Mouse (Mus musculus): ENCODE results near the gene Ap2a1.

Gene Ap2a1

DNA sequence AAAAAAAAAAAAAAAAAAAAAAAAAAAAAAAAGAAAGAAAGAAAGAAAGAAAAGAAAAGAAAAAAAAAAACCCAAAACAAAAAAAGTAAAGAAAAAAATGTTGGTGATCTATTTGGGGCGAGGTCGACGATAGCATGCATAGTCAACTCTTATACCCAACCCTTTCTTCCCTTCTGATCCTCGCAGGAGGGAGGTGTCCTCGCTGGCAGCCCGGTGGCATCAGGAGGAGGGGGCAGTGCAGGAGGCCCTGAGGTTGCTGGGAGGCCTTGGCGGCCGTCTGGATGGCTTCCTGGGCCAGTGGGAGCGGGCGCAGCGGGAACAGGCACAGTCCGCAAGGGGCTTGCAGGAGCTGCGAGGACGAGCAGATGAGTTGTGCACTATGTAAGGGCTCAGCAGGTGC lies 24.3 kb upstream of the Ap2a1 start:
- DNase-seq (ENCODE audit: extremely low read depth, low read depth, low spot score), result no peak

DNA sequence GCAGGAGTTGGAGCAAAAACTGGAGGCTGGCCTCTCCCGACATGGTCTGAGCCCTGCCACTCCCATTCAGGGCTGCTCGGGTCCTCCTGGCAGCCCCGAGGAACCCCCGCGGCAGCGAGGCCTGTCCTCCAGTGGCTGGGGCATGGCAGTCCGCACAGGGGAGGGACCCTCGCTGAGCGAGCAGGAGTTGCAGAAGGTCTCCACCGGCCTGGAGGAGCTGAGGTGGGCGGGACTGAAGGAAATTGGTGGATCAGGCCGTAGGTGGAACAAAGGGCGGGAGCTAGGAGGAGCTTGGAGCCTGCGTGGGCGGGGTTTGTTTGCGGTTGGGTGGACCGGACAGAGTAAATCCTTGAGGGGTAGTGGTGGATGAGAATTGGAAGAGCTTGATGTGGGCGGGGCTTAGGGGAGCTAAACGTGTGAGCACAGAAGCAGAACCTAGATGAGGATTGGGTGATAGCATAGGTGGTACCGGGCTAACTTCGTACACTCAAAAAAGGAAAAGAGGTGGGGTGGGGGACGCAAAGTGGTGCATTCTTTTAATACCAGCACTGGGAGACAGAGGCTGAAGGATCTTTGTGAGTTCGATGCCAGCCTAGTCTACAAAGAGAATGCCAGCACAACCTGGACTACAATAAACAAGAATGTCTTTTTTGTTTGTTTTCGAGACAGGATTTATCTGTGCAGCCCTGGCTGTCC lies 23.5 kb upstream of the Ap2a1 start:
- DNase-seq (ENCODE audit: extremely low read depth, low read depth, low spot score), result peak; percentile 86

DNA sequence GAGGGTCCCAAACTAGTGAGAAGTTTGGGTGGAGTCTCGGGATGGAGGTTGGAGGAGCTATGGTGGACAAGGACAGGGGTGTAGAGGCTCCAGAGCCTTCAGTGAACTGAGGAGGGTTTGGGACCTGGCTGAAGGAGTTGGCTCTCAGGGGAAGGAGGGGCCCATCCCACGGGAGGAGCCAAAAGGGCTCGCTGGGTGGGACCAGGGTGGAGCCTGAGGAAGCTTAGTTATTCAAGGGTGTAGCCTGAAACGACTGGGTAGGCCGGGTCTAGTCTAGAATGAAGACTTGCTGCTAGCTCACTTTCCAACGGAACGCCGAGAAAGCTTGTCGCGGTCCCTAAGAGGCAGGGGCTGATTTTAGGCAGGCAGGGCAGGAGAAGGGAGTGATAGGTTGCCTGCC lies 22.7 kb upstream of the Ap2a1 start:
- DNase-seq (ENCODE audit: extremely low read depth, low read depth, low spot score), result no peak

DNA sequence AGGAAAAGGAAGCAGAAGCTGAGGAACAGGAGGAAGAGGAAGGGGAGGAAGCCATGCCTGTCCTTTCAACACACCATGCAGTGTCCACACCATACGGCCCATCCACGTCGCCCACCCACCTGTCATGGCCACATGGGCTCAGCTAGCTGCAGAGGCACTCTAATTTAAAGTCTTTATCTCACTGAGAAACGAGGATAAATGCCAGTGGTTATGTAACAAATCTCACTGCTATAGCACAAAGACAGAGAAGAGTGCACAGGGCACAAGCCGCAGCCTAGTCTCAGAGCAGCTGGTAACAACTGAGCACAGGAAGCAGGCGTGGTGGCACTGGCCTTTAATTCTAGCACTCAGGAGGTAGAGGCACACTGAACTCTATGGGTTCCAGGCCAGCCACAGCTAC lies 20.6 kb upstream of the Ap2a1 start:
- no peak for DNase-seq (ENCODE audit: extremely low read depth, low read depth, low spot score)

DNA sequence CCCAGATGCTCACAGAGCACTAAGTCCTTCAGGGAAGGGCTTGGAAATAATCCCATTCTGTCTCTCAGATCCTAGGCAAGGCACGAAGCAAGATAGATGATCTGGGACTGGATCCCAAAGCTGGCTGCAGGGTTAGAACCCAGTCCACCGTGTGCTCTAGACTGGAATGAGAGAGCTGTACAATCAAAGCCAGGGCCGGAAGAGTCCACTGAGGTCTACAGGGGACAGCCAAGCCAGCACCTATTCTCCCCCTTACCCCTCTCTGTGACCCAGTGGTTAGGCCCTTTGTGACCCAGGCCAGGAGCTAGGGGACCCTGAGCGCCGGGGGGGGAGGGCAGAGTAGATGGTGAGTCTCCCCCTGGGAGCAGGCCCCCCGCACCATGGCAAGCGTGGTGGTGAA lies 13.6 kb upstream of the Ap2a1 start, which contains the start of gene Tsks:
Gene Tsks (plus strand): TSS at position 301 of the 400 bp plus-strand sequence.
- no peak for DNase-seq (ENCODE audit: extremely low read depth, low read depth, low spot score)

DNA sequence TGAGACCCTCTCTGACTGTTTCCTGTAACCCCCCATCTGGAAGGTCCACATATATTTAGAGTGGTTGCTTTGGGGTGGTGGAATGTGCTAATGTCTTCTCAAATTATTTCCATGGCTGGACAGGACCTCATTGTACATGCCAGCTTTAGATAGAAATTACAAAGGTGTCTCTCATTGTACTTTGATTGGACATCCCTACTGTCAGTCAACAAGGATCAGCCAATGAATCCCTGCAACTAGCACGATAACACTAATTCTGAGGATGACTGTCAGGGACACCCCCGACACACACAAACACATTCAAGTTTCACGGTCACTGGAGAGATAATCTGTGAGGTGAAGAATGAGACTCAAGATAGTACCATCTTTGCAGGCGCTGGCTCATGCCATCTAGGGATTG lies 9.4 kb upstream of the Ap2a1 start:
- DNase-seq (ENCODE audit: extremely low read depth, low read depth, low spot score), result no peak

DNA sequence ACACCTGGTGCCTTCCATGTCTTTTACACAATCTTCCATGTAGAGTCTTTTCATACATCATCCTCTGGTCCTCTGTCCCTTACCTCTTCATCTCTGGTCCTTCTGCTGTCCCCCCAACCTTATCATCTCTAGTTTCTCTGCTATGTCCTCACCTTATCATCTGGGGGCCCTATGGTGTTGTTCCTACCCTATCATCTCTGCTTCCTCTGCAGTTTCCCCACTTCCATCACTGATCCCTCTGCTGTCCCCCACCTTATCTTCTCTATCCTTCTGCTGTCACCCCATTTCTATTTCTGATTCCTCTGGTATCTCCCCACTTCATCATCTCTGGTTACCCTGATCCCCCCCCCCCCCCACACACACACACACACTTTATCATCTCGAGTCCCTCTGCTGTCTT lies 726 bp downstream of the Ap2a1 start:
- no peak for DNase-seq (ENCODE audit: extremely low read depth, low read depth, low spot score)

DNA sequence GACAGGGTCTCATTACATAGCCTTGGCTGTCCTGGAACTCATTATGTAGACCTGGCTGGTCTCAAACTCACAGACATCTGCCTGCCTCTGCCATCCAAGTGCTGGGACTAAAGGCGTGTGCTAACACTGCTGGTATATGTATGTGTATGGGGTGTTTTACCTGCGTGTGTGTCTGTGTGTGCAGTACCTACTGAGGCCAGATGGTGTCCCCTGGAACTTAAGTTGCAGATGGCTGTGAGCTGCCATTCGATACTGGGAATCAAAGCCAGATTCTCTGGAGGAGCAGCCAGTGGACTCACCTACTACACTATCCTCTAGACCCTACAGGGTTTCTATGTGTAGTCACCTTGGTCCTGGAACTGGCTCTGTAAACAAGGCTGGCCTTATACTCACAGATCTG lies 3.8 kb downstream of the Ap2a1 start:
- no peak for DNase-seq (ENCODE audit: extremely low read depth, low read depth, low spot score)

DNA sequence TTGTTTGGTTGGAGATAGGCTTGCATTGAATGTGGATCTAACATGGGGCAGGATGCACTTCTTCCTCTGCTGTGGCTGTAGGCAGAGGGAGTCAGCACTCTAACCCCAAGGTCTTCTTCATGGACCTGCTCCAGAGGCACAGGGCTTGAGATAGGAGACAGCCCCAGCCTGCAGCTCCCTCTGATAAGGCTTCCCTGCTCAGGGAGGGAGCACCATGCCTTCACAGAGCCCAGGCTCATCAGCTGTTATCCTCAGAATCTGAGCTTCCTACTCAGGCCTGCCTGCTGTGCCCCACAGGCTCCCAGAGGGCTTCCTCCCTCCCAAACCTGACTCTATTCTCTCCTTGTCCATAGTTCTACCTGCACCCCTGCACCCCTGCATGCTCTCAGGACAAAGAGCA lies 6.8 kb downstream of the Ap2a1 start:
- no peak for DNase-seq (ENCODE audit: extremely low read depth, low read depth, low spot score)

DNA sequence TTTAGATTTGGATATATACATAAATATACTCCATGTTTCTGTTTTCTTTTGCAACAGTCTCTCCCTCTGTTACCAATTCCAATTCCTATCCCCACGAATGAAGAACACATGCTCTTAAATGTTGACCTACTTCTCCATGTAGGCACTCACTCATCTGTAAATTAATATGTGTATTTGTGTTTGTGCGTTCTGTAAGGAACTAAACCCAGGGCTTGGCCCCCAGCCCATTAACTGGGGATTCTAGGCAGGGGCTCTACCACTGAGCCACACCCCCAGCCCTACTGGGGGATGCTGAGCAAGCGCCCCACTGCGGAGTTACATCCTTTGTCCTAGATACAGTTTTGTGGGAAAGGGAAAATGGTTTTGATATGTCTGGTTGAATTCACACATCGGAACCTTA lies 10.2 kb downstream of the Ap2a1 start:
- no peak for DNase-seq (ENCODE audit: extremely low read depth, low read depth, low spot score)

DNA sequence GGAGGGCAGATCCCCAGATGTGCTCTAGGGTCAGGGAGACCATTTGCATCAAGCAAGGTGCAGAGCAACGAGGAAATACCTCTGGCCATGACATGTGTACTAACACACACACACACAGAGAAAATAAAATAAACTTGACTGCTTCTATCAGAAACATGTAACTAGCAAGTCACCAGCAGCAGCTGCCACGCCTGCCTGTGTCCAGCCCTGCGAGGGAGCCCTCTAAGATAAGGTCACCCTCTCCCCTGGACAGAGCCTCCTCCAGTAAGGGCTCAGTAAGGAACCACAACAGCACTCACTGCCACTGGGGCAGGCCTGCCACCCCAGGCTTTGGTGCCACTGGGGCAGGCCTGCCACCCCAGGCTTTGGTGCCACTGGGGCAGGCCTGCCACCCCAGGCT lies 11.1 kb downstream of the Ap2a1 start:
- no peak for DNase-seq (ENCODE audit: extremely low read depth, low read depth, low spot score)

DNA sequence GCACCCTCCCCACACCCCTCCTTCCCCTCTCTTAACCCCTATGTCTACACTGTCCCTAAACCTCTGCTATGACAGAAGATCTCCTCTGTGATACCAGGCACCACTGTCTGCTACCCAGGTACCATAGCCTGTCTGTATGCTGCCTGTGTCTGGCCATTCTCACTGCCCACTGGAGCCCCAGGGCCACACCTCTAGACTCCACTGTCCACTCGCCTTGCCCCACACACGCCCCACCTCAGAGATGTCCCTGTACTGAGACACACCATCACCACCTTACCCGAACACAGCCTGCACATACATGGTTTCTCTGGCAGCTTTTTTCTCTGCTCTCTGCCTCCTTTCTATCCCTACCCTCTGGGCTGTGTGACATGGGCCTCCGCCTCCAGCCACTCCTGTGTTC lies 12.4 kb downstream of the Ap2a1 start:
- DNase-seq (ENCODE audit: extremely low read depth, low read depth, low spot score), result no peak

DNA sequence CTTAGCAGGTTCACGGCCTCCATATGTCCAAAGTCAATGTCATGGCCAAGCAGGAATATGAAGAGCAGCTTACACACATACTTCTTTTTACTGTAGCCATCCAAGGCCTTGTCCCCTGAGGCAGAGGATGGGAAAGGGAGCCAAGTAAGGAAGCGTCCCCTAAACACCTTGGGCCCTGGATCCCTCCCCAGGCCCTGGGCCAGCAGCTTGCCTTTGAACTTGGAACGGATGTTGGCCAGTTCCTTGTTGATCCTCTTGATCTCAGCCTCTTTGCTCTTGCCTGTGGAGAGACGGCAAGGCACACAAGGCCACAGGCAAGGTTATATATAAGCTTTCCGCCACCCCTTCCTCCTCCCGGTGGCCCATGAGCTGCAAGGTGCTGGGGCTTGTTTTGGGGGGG lies 13.1 kb downstream of the Ap2a1 start:
- peak; percentile 13 for DNase-seq (ENCODE audit: extremely low read depth, low read depth, low spot score)

DNA sequence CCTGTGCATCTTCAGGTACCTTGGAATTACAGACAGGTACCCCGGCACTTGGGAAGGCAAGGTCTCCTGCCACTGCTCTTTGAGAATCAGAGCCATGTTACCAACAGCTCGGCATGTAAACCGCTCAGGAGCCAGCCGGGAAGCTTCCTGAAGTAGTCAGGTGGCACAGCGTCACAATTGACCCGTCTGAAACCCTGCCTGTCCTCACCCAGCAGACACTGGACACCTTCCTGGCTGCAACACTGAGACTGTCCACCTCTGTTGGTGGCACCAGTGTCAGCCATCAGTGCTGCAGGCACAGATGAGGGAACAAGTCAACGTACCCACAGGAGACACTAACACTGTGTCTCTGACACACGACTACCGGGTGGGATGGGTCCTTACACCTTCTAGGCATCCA lies 14.0 kb downstream of the Ap2a1 start:
- no peak for DNase-seq (ENCODE audit: extremely low read depth, low read depth, low spot score)

DNA sequence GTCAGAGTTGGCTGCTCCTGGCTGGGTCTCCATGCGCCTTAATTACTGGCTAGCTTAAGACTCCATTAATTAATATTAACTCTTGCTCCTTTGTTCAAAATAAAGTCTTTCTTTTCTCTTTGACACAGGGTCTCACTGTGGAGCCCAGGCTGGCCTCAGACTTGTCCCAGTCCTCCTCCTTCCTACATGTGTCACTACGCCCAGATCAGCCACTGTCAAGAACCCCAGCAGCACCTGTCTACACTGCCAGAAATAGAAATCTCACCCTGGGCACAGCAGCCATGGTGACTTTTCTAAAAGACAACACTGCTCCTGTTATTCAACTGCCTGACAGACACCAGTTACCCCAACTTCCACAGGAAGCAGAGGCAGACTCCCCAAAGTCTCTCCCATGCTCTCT lies 14.9 kb downstream of the Ap2a1 start:
- no peak for DNase-seq (ENCODE audit: extremely low read depth, low read depth, low spot score)

DNA sequence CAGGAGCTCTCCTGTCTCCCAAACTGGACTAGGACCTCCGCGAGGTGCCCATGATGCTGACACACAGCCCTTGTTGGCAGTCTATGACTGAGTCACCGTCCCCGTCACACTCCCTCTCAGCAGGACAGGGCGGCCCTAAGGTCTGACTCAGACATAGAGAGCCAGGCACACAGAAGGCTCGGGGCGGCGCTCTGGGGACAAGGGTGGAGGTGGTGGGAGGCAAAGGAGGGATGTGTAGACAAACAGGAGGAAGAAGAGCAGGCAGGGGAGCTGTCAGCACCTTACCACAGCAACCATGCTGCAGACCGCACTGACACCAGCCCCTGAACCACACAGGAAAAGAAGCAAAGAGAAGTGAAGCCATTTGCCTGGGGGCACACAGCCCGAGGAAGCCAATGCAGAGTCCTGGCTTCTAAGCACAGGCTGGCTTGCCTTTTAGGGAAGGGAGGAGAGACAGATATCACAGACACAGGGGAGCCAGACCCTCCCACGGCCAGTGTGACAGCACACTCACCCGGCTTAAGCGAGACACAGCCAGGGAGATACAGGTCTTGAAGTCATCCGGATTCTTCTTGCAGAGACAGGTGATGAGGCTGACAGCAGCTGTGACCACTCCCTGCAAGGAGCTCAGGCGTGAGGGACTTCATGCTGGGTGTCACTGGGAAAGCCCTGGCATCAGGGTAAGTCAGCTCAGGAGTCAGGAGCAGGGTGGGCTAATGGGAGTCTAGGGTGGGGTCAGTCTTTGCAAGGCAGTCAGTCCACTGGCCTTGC lies 20.4 kb downstream of the Ap2a1 start:
- DNase-seq (ENCODE audit: extremely low read depth, low read depth, low spot score), result no peak

DNA sequence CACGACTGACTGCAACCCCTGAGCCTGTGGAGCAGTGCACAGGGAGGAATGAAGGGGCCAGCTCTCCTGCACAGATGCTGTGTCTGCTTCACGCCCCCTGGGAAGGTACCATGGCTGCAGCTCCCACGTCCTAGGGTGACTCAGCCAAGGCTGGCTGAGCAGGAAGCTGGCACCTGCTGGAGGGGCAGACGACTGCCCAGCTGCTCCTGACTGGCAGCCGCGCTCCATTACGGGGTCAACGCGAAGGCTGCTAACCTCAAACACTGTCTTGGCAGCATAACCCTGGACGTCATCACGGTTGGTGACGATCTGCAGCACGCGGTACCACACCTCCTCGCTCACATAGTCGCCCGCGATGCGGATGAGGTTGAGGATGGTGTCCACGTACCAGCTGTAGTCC lies 23.9 kb downstream of the Ap2a1 start:
- no peak for DNase-seq (ENCODE audit: extremely low read depth, low read depth, low spot score)

DNA sequence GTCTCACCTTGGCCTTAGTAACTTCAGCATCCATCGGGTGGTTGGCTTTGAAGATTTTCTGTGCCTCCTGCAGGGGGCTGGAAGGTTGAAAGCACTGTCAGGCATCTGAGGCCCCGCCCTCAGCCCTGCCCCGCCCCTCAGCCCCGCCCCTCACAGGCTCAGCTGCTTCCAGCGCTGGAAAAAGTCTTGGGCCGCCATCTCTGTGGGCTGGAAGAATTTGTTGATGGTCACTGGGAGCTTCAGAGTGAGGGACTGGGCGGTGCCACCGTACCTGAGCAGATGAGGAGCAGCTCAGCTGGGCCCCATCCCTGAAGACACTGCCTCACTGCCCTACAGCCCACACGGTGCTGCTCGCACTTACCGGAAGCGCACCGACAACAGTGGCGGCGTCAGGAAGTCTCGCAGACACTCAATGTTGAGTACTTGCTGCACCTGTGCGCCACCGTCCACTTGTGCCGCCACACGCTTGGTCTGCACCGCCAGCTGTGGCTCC lies 28.0 kb downstream of the Ap2a1 start:
- no peak for DNase-seq (ENCODE audit: extremely low read depth, low read depth, low spot score)

DNA sequence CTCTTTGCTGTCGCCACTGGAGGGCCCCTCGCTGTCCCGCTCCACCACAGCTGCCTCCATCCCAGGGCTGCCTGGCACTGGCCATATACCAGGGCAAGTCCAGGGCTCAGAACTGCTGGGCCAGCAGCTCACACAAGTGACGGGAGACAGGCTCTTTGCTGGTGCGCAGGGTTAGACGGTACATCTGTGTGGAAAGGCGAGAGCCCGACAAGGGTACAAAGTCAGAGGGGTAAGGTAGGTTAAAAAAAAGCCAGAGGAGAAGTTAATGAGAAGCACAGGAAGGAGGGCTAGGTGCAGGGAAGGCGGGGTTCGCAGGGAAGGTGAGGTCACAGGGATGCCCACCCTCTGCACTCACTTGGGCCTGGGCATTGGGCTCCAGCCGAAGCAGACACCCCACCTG lies 28.7 kb downstream of the Ap2a1 start:
- no peak for DNase-seq (ENCODE audit: extremely low read depth, low read depth, low spot score)

DNA sequence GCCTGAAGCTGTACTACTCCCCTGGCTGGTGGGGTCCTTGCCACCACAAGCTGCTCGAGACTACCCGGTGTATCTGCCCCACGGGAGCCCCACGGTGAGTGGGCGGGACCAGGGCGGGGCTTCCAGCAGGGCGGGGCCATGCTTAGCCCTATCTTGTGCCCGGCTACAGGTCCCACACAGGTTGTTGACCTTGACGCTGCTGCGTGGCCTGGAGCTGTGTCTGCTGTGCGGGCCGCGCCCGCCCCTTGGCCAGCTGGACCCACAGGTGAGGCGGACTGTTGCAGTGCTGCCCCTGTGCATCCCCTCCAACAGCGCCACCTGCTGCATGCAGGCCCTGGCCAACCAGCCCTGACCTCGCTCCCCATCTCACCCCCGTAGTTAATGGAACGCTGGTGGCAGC lies 30.7 kb downstream of the Ap2a1 start:
- DNase-seq (ENCODE audit: extremely low read depth, low read depth, low spot score), result no peak

DNA sequence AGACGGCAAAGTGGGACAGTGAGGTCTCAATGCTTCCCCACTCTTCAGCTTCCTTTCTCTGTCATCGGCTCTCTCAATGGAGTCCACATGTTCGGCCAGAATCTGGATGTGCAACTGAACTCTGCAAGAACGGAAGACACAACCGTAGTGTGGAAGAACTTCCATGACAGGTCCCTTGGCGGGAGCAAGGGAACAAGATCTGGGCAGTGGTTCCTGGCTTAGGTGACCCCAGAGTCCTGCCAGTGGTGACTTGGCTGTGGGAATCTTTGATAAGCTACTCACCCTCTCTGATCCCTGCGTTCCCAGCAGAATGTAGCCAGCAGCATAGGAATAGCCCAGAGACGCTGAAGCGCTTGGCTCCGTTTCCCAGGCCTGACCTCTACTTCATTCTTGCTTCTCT lies 32.8 kb downstream of the Ap2a1 start:
- DNase-seq (ENCODE audit: extremely low read depth, low read depth, low spot score), result no peak

DNA sequence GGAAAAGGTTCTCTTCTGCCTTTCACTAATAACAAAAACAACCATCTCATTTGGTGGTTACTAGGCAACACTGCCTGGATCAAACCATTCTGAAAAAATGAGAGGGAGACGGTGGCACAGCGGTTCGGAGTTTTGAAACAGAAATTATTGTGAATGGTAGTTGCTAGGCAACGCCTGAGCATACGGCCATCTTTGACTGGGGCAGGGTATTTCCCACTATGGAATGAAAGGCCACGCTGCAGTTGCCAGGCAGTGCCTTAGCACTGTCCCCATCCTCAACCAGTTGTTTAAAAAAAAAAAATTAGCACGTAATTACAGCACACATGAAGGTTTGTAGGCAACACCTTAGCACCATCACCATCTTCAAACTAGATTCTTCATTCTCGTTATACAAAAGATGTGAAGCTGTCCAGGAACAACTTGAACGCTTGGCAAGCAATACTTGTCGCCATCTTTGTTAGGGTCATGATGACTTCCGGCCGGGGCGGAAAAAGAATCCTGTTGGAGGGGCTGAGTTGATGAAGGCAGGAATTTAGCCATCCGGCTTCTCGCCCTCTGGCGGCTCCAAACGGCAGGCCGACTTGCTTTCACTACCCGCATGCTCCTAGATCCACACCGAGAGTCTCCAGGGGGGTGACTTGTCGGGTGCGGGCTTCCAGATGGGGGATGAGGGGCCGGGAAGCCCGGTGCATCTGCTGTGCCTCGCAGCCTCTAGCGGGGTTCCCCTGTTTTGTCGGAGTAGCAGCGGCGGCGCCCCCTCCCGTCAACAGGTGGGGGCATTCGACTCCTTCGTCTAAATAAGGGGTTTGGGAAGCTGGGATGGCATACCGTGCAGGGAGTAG lies 33.5 kb downstream of the Ap2a1 start, which contains the start of gene Fuz:
Gene Fuz (plus strand): TSS at position 487 of the 842 bp plus-strand sequence.
- peak; percentile 43 for DNase-seq (ENCODE audit: extremely low read depth, low read depth, low spot score)
